Mouse (Mus musculus) kidney, postnatal 0 days (tissue): ENCODE measurements around the gene Xpo6. TPM values are rescaled to one million over a fixed set of nuclear protein-coding genes. Genes with fewer than 3 reads are reported as not detected.

Experiments used
- ATAC-seq: fragments of 200-750 bp; cut with Nextera tagmentation; replicated peaks from 2 replicates; pipeline ENCODE4 v1.8.0; 2017; ENCODE audit warnings: low read depth, moderate number of reproducible peaks, moderate TSS enrichment, moderate library complexity; ENCODE audit not compliant: low FRiP score
- DNase-seq: peaks from one replicate; pipeline ENCODE4 v3.0.0-alpha.2; 2016; ENCODE audit warnings: low spot score
- H3K27ac ChIP-seq: fragments of 300-500 bp; sonication (generic); 2 replicates; pipeline ENCODE4 v1.5.1; 2014; ENCODE audit warnings: mild to moderate bottlenecking
- H3K27me3 ChIP-seq: fragments of 300-500 bp; sonication (generic); 2 replicates; pipeline ENCODE4 v1.6.1; 2014; ENCODE audit warnings: low read length, mixed read lengths; ENCODE audit not compliant: insufficient read depth
- H3K36me3 ChIP-seq: fragments of 300-500 bp; sonication (generic); 2 replicates; pipeline ENCODE4 v1.6.1; 2014; ENCODE audit warnings: low read length, mixed read lengths; ENCODE audit not compliant: insufficient read depth
- H3K4me1 ChIP-seq: fragments of 300-500 bp; sonication (generic); replicated peaks from 2 replicates; pipeline ENCODE4 v1.6.1; 2014; ENCODE audit warnings: antibody characterized with exemption, low read length, mixed read lengths; ENCODE audit not compliant: insufficient read depth
- H3K4me2 ChIP-seq: fragments of 300-500 bp; sonication (generic); 2 replicates; pipeline ENCODE4 v1.6.1; 2014; ENCODE audit warnings: mild to moderate bottlenecking, low read length, moderate library complexity, mixed read lengths
- H3K4me3 ChIP-seq: fragments of 300-500 bp; sonication (generic); replicated peaks from 2 replicates; pipeline ENCODE4 v1.5.1; 2014; ENCODE audit warnings: low read depth, low read length
- H3K9ac ChIP-seq: fragments of 300-500 bp; sonication (generic); 2 replicates; pipeline ENCODE4 v1.6.1; 2014; ENCODE audit warnings: low read depth, low read length
- H3K9me3 ChIP-seq: fragments of 300-500 bp; sonication (generic); replicated peaks from 2 replicates; pipeline ENCODE4 v1.6.1; 2016; ENCODE audit warnings: low read length, inconsistent platforms, mixed read lengths
- CTCF ChIP-seq: IDR thresholded peaks from 2 replicates; pipeline ENCODE4 v1.5.1; 2016; ENCODE audit warnings: antibody characterized with exemption, low read depth, mild to moderate bottlenecking, moderate library complexity
- WGBS: fragments of 180-500 bp; shearing (Covaris S2); extraction: QIAGEN DNeasy Blood & Tissue Kit; methylation state at CpG from one replicate; pipeline ENCODE4 v1.1.7; 2014; 5-methylcytosine and 5-hydroxymethylcytosine counted together
- polyA plus RNA-seq: library from polyadenylated mRNA; unstranded; fragments of >200 nt; fragmentation: Nextera tagmentation; extraction: Ambion mirVana; gene quantifications from 2 replicates; pipeline ENCODE4 v1.2.1, GENCODE M21; 2015

Xpo6 gene
- polyA plus RNA-seq, 1 experiment from 2014 or later, result 31.5 TPM

GRCm38 (mm10) chr7:126099163-126099775 is 101.0 kb downstream of the Xpo6 start:
- DNase-seq (no peak), ATAC-seq (0 out of 2 replicates have a peak, but pooled peaks have one; percentile 33)
- H3K27me3 ChIP-seq, result no peaks in the 10 kb centered on the region
- 91% methylated on average over 7 of the region's 7 CpGs for WGBS
- H3K4me2 ChIP-seq, result no peak overlapping the region
- TF ChIP-seq CTCF, result no peak
- H3K36me3 ChIP-seq, result peaks cover 31% of the 10 kb centered on the region
- no peak overlapping the region for H3K9ac ChIP-seq
- H3K4me1 ChIP-seq, result no peaks in the 10 kb centered on the region
- H3K4me3 ChIP-seq, result no peak overlapping the region
- H3K9me3 ChIP-seq, result no peaks in the 10 kb centered on the region
- no peak overlapping the region for H3K27ac ChIP-seq

GRCm38 (mm10) chr7:126097219-126097915 is 102.9 kb downstream of the Xpo6 start:
- no peak overlapping the region for H3K4me2 ChIP-seq
- peaks cover 22% of the 10 kb centered on the region for H3K36me3 ChIP-seq
- no peak overlapping the region for H3K27ac ChIP-seq
- H3K4me3 ChIP-seq, result no peak overlapping the region
- no peak overlapping the region for H3K9ac ChIP-seq
- no peak for TF ChIP-seq CTCF
- ATAC-seq (no peak), DNase-seq (no peak)
- H3K9me3 ChIP-seq, result no peaks in the 10 kb centered on the region
- 83% methylated on average over 9 of the region's 9 CpGs for WGBS
- no peaks in the 10 kb centered on the region for H3K4me1 ChIP-seq
- no peaks in the 10 kb centered on the region for H3K27me3 ChIP-seq

DNA sequence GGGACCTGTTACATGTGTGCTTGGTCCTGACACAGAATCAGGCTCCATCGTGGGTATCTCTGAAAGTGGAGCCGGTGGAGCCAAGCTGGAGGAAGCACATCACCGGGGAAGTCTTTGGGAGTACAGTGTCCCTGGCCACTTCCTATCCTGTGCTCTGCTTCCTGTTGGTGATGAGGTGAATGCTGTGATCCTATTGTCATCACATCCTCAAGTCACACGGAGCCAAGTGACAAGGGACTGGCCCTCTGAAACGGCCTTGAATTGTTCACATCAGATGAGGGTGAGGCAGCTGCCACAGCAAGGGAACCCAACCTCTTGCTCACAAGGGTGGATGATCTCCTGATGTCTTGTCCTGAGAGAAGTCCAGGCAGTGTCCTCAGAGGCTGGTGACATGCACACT is 103.7 kb downstream of the Xpo6 start:
- WGBS, result 71% methylated on average over 5 of the region's 5 CpGs
- ATAC-seq, result no peak; the same call in 1 of the 2 replicates
- H3K4me3 ChIP-seq, result no peak overlapping the region
- DNase-seq, result peak; percentile 43
- peaks cover 16% of the 10 kb centered on the region; the same call in 1 of the 2 replicates for H3K36me3 ChIP-seq
- H3K4me1 ChIP-seq, result no peaks in the 10 kb centered on the region
- no peaks in the 10 kb centered on the region for H3K9me3 ChIP-seq
- H3K4me2 ChIP-seq, result no peak overlapping the region
- H3K27ac ChIP-seq, result no peak overlapping the region
- H3K9ac ChIP-seq, result no peak overlapping the region
- no peak for TF ChIP-seq CTCF
- H3K27me3 ChIP-seq, result no peaks in the 10 kb centered on the region

- DNase-seq, result no peak
- no peak for TF ChIP-seq CTCF
- Histone ChIP-seq H3K27ac (no peak overlapping the region), H3K36me3 (no peaks in the 10 kb centered on the region), H3K4me2 (no peak overlapping the region), H3K4me3 (no peak overlapping the region), H3K9me3 (no peaks in the 10 kb centered on the region), H3K9ac (no peak overlapping the region), H3K27me3 (no peaks in the 10 kb centered on the region), H3K4me1 (no peaks in the 10 kb centered on the region)
- 88% methylated on average over 5 of the region's 5 CpGs for WGBS
- no peak for ATAC-seq
These were observed 105.6 kb downstream of the Xpo6 start for GRCm38 (mm10) chr7:126094738-126095137.

DNA sequence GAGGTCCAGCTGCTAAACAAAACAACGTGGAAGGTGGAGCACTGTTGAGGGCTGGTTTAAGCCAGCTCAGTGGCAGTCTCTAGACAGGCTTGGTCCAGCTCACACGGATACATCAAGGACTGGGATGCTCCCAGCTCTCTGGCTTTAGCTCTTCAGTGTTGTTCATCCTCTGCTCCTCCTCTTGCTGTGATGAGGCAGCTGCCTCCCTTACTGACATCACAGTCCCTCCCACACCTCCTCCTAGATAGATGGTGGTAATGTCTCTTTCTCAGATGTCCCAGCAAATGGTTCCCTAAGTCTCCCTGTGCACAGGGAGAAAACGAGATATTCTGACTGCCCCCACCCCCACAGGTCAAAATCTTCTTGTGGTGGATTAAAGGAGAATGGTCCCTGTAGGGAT is 107.1 kb downstream of the Xpo6 start:
- Histone ChIP-seq H3K36me3 (no peaks in the 10 kb centered on the region), H3K27ac (no peak overlapping the region), H3K4me3 (no peak overlapping the region), H3K4me2 (no peak overlapping the region), H3K9me3 (no peaks in the 10 kb centered on the region), H3K27me3 (no peaks in the 10 kb centered on the region), H3K4me1 (no peaks in the 10 kb centered on the region), H3K9ac (no peak overlapping the region)
- 26% methylated on average over 3 of the region's 3 CpGs for WGBS
- ATAC-seq (no peak), DNase-seq (peak; percentile 12)
- TF ChIP-seq CTCF, result no peak

DNA sequence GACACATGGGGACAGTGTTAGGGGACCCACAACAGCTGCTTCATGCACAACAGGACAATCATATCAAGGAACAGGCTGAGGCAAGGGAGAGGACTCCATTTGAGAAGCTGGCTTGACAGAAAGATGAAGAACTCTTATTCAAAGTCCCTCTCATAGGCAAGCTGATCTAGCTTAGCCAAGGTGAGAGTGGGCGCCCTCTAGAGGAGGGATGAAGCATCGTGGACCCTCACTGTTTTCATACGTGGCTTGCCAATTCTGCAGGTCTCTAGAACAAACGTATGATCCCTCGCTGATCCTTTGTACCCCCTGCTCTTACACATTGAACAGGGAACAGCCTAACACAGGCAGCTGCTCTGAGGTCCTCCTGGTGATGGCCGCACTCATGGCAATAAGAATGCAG is 110.5 kb downstream of the Xpo6 start:
- peak; percentile 91 for TF ChIP-seq CTCF
- Histone ChIP-seq H3K4me3 (no peak overlapping the region), H3K27ac (no peak overlapping the region), H3K9me3 (no peaks in the 10 kb centered on the region), H3K9ac (no peak overlapping the region), H3K4me1 (no peaks in the 10 kb centered on the region), H3K36me3 (no peaks in the 10 kb centered on the region), H3K27me3 (no peaks in the 10 kb centered on the region), H3K4me2 (no peak overlapping the region)
- no peak for ATAC-seq
- WGBS, result 14% methylated on average over 6 of the region's 6 CpGs
- DNase-seq, result peak; percentile 84
